Mouse (Mus musculus) heart, adult 11 months (tissue): ENCODE measurements around the gene Ceacam13.
"Not testable (repeated sequence)": the region's sequence is repeated elsewhere in the genome, so short reads cannot be mapped to it uniquely, and the experiment has no call there.

Experiments used
- DNase-seq: peaks from one replicate; pipeline ENCODE4 v3.0.0; 2022

Ceacam13 gene

GRCm38 (mm10) chr7:18009589-18009988, at the start of gene Ceacam13:
TSS of gene Ceacam13 (plus strand) at chr7:18009889.
- DNase-seq = no peak

DNA sequence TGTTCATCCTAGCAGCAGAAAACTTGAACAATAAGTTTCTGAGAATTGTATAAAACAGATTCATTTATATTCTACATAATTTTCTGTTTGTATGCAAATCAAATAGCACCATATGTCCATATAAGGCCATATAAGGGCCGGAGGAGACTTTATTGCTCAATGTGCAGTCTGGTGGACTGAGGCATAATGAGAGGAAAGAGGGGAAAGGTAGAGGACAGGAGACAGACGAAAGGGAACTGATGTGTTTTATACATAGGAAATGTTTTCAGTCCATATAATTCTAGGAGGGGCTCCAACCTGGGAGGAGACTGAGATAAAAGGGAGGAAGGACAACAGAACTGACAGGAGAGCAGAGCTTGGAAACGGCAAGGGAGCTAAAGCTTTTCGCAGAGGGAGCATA, 37.9 kb upstream of the Ceacam13 start, which contains the start of gene Ceacam11:
TSS of gene Ceacam11 (plus strand) at position 301 of the 400 bp plus-strand sequence.
- no peak for DNase-seq

DNA sequence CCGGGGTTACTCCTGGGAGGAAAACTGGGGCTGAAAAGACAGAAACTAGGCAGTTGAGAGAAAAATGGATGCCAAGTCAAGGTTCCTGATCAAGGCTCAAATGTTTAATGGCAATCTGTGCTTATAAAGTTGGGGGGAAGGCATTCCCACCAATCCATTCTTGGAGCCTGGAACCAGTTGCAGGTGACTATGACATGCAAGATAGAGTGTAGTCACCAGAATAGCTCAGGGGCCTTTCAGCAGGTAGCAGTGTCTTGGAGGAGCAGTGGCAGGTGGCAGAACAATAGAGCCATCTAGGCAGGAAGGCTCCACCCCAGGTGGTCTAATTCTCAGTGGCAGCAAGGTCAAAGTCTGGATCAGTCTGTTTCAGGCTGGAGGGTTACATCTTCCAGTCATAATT, 8.6 kb upstream of the Ceacam13 start:
- DNase-seq = not testable (repeated sequence)

DNA sequence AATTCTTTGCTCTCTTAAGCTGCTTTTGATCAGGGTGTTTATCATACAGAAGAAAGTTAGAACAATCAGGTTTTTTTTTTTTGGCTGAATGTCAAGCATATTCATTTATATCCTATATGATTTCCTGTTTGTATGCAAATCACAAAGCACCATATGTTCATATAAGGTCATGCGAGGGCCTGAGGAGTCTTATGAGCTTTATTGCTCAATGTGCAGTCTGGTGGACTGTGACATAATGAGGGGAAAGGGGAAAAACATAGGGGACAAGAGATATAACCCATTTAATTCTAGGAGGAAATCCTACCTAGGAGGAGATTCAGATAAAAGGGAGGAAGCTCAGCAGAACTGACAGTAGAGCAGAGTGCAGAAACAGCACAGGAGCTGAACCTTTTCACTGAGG, 55.9 kb downstream of the Ceacam13 start, which contains the start of gene Ceacam12:
TSS of gene Ceacam12 (plus strand) at position 301 of the 400 bp plus-strand sequence.
- DNase-seq = no peak
